Mouse (Mus musculus): ENCODE measurements around the gene Gng3. TPM values are rescaled to one million over a fixed set of nuclear protein-coding genes. Genes with fewer than 3 reads are reported as not detected.
"Not testable (repeated sequence)": the region's sequence is repeated elsewhere in the genome, so short reads cannot be mapped to it uniquely, and the experiment has no call there.

Gene Gng3
- polyA plus RNA-seq, 1 experiment from 2014 or later = 30.5 TPM

GRCm38 (mm10) chr19:8842961-8843360 lies 4.0 kb upstream of the Gng3 start:
- H3K9me3 ChIP-seq = no peaks in the 10 kb centered on the region
- H3K4me2 ChIP-seq (replicated peaks) = no peak overlapping the region
- no peak overlapping the region for H3K4me3 ChIP-seq
- no peak overlapping the region for H3K9ac ChIP-seq
- no peak for ATAC-seq (ENCODE audit: insufficient number of reproducible peaks, insufficient read depth, low FRiP score, low TSS enrichment)
- no peak overlapping the region for H3K27ac ChIP-seq
- H3K4me1 ChIP-seq = peaks cover 30% of the 10 kb centered on the region
- peaks cover 25% of the 10 kb centered on the region for H3K36me3 ChIP-seq
- H3K27me3 ChIP-seq = no peaks in the 10 kb centered on the region
- WGBS = 88% methylated on average over 6 of the region's 6 CpGs

- H3K36me3 ChIP-seq = peaks cover 6% of the 10 kb centered on the region; the same call in 1 of the 2 replicates
- H3K4me2 ChIP-seq (replicated peaks) = peak overlapping the region; percentile 79
- H3K4me1 ChIP-seq = peaks cover 31% of the 10 kb centered on the region
- no peak for ATAC-seq (ENCODE audit: insufficient number of reproducible peaks, insufficient read depth, low FRiP score, low TSS enrichment)
- no peak overlapping the region for H3K4me3 ChIP-seq
- no peaks in the 10 kb centered on the region for H3K9me3 ChIP-seq
- H3K9ac ChIP-seq = 0 out of 2 replicates have a peak overlapping the region, but pooled peaks have one; percentile 34
- no peaks in the 10 kb centered on the region for H3K27me3 ChIP-seq
- H3K27ac ChIP-seq = no peak overlapping the region
- WGBS = 93% methylated on average over 7 of the region's 7 CpGs
Observed at GRCm38 (mm10) chr19:8841012-8841411, 2.0 kb upstream of the Gng3 start.

- ATAC-seq (ENCODE audit: insufficient number of reproducible peaks, insufficient read depth, low FRiP score, low TSS enrichment) = peak; percentile 8; the same call in 1 of the 2 replicates
- H3K4me1 ChIP-seq = peaks cover 31% of the 10 kb centered on the region
- peak overlapping the region; percentile 34 for H3K9ac ChIP-seq
- H3K4me3 ChIP-seq = peak overlapping the region; percentile 42
- WGBS = 21% methylated on average over 29 of the region's 29 CpGs
- H3K9me3 ChIP-seq = no peaks in the 10 kb centered on the region
- no peaks in the 10 kb centered on the region for H3K27me3 ChIP-seq
- H3K4me2 ChIP-seq (replicated peaks) = peak overlapping the region; percentile 79
- peaks cover 12% of the 10 kb centered on the region; the same call in 1 of the 2 replicates for H3K36me3 ChIP-seq
- 0 out of 2 replicates have a peak overlapping the region, but pooled peaks have one; percentile 11 for H3K27ac ChIP-seq
Observed at GRCm38 (mm10) chr19:8839908-8840791, 1.2 kb upstream of the Gng3 start.

GRCm38 (mm10) chr19:8838041-8838730 lies 808 bp downstream of the Gng3 start:
- WGBS = 21% methylated on average over 15 of the region's 15 CpGs
- Histone ChIP-seq H3K4me1 (peaks cover 31% of the 10 kb centered on the region), H3K9ac (peak overlapping the region; percentile 67), H3K27ac (peak overlapping the region; percentile 97), H3K4me2 (replicated peaks) (peak overlapping the region; percentile 79), H3K9me3 (no peaks in the 10 kb centered on the region), H3K36me3 (peaks cover 29% of the 10 kb centered on the region), H3K4me3 (peak overlapping the region; percentile 49), H3K27me3 (no peaks in the 10 kb centered on the region)
- 0 out of 2 replicates have a peak, but pooled peaks have one; percentile 0 for ATAC-seq (ENCODE audit: insufficient number of reproducible peaks, insufficient read depth, low FRiP score, low TSS enrichment)

GRCm38 (mm10) chr19:8837251-8837791 lies 1.7 kb downstream of the Gng3 start, which contains the start of gene Bscl2:
Gene Bscl2, plus strand, starts transcription at chr19:8837467.
- peak within 1 kb of the TSS; percentile 67 for H3K9ac ChIP-seq
- H3K27ac ChIP-seq = peak within 1 kb of the TSS; percentile 97
- no peaks in the 10 kb centered on the region for H3K27me3 ChIP-seq
- peak within 1 kb of the TSS; percentile 49 for H3K4me3 ChIP-seq
- WGBS = under 1% methylated on average over 38 of the region's 38 CpGs
- peak; percentile 49; the same call in 1 of the 2 replicates for ATAC-seq (ENCODE audit: insufficient number of reproducible peaks, insufficient read depth, low FRiP score, low TSS enrichment)
- peaks cover 37% of the 10 kb centered on the region for H3K36me3 ChIP-seq
- peak within 1 kb of the TSS; percentile 79 for H3K4me2 ChIP-seq (replicated peaks)
- no peaks in the 10 kb centered on the region for H3K9me3 ChIP-seq
- peaks cover 31% of the 10 kb centered on the region for H3K4me1 ChIP-seq

- H3K27me3 ChIP-seq; H3K4me3 ChIP-seq; H3K27ac ChIP-seq; H3K9me3 ChIP-seq; ATAC-seq (ENCODE audit: insufficient number of reproducible peaks, insufficient read depth, low FRiP score, low TSS enrichment); H3K4me2 ChIP-seq (replicated peaks); H3K9ac ChIP-seq: not testable (repeated sequence)
- Histone ChIP-seq H3K4me1 (peaks cover 31% of the 10 kb centered on the region), H3K36me3 (peaks cover 46% of the 10 kb centered on the region)
- WGBS = 97% methylated on average over 10 of the region's 10 CpGs
Observed at GRCm38 (mm10) chr19:8836327-8836726, 2.7 kb downstream of the Gng3 start.

GRCm38 (mm10) chr19:8832971-8833370 lies 6.0 kb downstream of the Gng3 start:
- no peak overlapping the region for H3K27ac ChIP-seq
- H3K9me3 ChIP-seq = no peaks in the 10 kb centered on the region
- ATAC-seq (ENCODE audit: insufficient number of reproducible peaks, insufficient read depth, low FRiP score, low TSS enrichment) = no peak
- H3K4me2 ChIP-seq (replicated peaks) = no peak overlapping the region
- H3K4me1 ChIP-seq = peaks cover under 1% of the 10 kb centered on the region; the same call in 1 of the 2 replicates
- no peaks in the 10 kb centered on the region for H3K27me3 ChIP-seq
- H3K4me3 ChIP-seq = no peak overlapping the region
- WGBS = 95% methylated on average over 4 of the region's 4 CpGs
- peaks cover 75% of the 10 kb centered on the region for H3K36me3 ChIP-seq
- no peak overlapping the region for H3K9ac ChIP-seq

GRCm38 (mm10) chr19:8831262-8831661 lies 7.7 kb downstream of the Gng3 start:
- 88% methylated on average over 11 of the region's 11 CpGs for WGBS
- peaks cover 91% of the 10 kb centered on the region for H3K36me3 ChIP-seq

GRCm38 (mm10) chr19:8830664-8831063 lies 8.3 kb downstream of the Gng3 start:
- H3K9ac ChIP-seq = no peak overlapping the region
- no peak overlapping the region for H3K4me2 ChIP-seq (replicated peaks)
- WGBS = 95% methylated on average over 8 of the region's 8 CpGs
- H3K4me3 ChIP-seq = no peak overlapping the region
- H3K27ac ChIP-seq = no peak overlapping the region
- peaks cover 95% of the 10 kb centered on the region for H3K36me3 ChIP-seq
- no peaks in the 10 kb centered on the region for H3K27me3 ChIP-seq
- H3K4me1 ChIP-seq = no peaks in the 10 kb centered on the region
- ATAC-seq (ENCODE audit: insufficient number of reproducible peaks, insufficient read depth, low FRiP score, low TSS enrichment) = no peak
- H3K9me3 ChIP-seq = no peaks in the 10 kb centered on the region

More at GRCm38 (mm10) chr19:8831262-8831661, 7.7 kb downstream of the Gng3 start:
- Histone ChIP-seq H3K27ac (no peak overlapping the region), H3K4me2 (replicated peaks) (no peak overlapping the region), H3K9ac (no peak overlapping the region), H3K27me3 (no peaks in the 10 kb centered on the region), H3K4me3 (no peak overlapping the region), H3K4me1 (no peaks in the 10 kb centered on the region), H3K9me3 (no peaks in the 10 kb centered on the region)
- ATAC-seq (ENCODE audit: insufficient number of reproducible peaks, insufficient read depth, low FRiP score, low TSS enrichment) = no peak

GRCm38 (mm10) chr19:8829660-8830059 lies 9.3 kb downstream of the Gng3 start, which contains the start of gene AC129217.1:
Gene AC129217.1, plus strand, starts transcription at chr19:8829773.
- H3K27ac ChIP-seq = no peak within 1 kb of the TSS
- no peak within 1 kb of the TSS for H3K9ac ChIP-seq
- peaks cover 97% of the 10 kb centered on the region for H3K36me3 ChIP-seq
- H3K4me2 ChIP-seq (replicated peaks) = no peak within 1 kb of the TSS
- no peaks in the 10 kb centered on the region for H3K27me3 ChIP-seq
- H3K9me3 ChIP-seq = no peaks in the 10 kb centered on the region
- WGBS = 91% methylated on average over 8 of the region's 8 CpGs
- no peak within 1 kb of the TSS for H3K4me3 ChIP-seq
- no peaks in the 10 kb centered on the region for H3K4me1 ChIP-seq
- ATAC-seq (ENCODE audit: insufficient number of reproducible peaks, insufficient read depth, low FRiP score, low TSS enrichment) = no peak

- H3K9me3 ChIP-seq = no peaks in the 10 kb centered on the region
- H3K9ac ChIP-seq = peak overlapping the region; percentile 32; the same call in 1 of the 2 replicates
- 79% methylated on average over 8 of the region's 8 CpGs for WGBS
- H3K27me3 ChIP-seq = no peaks in the 10 kb centered on the region
- H3K4me2 ChIP-seq (replicated peaks) = peak overlapping the region; percentile 86
- H3K36me3 ChIP-seq = peaks cover 49% of the 10 kb centered on the region
- H3K27ac ChIP-seq = no peak overlapping the region
- H3K4me3 ChIP-seq = peak overlapping the region; percentile 76; the same call in 1 of the 2 replicates
- peaks cover 23% of the 10 kb centered on the region for H3K4me1 ChIP-seq
- ATAC-seq (ENCODE audit: insufficient number of reproducible peaks, insufficient read depth, low FRiP score, low TSS enrichment) = no peak
Observed at GRCm38 (mm10) chr19:8822696-8823095, 16.3 kb downstream of the Gng3 start.

Data from embryonic facial prominence, embryonic 12.5 days (tissue).